Mouse (Mus musculus): ENCODE results near the gene Shroom3.

Shroom3 gene

DNA sequence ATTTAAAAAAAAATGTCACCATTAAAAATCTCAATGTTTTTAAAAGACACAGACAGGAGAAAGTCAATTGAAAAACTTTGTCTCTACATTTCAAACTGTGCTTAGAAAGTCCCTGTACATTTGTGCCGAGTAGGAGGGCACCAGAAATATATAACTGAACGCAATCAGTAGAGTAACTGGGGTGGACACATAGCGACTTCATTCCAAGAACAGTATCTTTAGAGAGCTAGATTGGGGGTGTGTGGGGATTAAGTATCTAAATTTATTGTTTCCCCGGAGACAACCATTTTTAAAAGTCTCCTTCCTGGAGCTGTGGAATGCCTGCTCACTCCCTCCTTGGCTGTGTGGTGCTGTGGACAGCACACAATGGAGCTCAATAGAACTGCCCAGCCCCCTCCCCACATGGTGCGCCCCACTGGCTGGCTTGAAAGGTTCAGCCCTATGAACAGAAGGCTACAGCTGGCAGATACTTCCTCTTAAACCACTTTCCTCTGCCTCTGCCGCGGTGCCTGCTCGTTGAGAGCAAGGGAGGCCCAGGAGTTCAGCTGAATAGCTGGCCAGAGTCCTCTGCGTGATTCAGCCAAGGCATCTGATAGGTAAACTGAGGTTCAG lies 127.8 kb downstream of the Shroom3 start:
- DNase-seq = no peak

DNA sequence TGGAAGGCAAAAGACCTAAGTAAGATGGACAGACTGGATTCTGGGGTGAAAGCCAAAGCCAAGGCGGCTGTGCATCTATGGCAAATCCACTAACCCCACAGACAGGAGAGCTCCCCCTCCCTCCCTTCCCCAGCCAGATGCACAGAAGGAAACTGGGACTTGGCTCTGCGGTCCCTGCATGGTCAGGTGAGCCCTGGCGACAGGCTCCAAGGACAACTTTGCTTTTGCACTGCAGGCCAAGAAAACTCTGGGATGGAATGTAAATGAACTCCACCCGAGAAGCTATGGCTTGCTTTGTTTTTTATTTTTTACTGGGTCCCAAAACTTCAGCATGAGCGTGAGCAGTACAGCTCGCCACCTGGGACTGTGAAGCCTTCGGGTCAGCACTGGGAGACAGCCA lies 128.5 kb downstream of the Shroom3 start:
- DNase-seq = peak; percentile 63

DNA sequence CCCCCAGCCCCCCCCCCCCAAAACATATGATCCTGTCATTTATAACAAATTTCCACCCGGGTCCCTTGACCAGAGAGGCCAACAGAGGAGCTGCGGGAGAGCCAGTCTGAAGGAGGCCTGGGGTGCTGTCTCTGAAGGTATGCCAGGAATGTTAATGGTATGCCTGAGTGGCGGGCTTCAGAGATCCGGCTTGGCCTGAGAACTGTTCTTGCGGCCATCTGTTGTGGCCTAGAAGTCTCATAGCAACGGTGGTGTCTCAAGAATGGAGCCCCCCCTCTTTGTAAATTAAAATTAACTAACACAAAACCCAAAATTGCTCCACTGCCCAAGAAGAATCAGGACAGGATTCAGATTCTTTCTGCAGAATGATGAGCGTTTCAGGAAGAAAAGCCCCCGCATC lies 129.7 kb downstream of the Shroom3 start:
- DNase-seq = peak; percentile 71

GRCm38 (mm10) chr5:92813562-92813961 lies 130.3 kb downstream of the Shroom3 start:
- DNase-seq = no peak

DNA sequence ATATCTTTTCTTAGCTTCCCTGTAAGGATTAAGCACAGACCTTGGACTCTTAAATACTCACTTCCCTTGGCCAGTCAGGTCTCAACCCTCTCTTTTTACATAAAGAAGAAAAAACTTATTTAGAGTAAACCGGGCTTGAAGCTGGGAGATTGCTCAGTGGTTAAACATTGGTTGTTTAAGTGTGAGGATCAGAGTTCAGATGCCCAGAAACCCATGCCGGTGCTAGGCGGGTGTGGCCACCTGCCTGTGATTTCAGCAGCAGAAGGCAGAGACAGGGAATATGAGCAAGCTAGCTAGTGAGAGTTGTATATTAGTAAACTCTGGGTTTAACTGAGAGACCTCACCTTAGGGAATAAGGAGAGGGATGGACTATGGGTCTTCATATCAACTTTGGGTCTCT lies 131.4 kb downstream of the Shroom3 start:
- DNase-seq = no peak

GRCm38 (mm10) chr5:92817122-92817822 lies 134.0 kb downstream of the Shroom3 start:
- no peak for DNase-seq

GRCm38 (mm10) chr5:92821370-92821769 lies 138.1 kb downstream of the Shroom3 start:
- no peak for DNase-seq

- DNase-seq = no peak
Observed at GRCm38 (mm10) chr5:92823495-92823894, 140.3 kb downstream of the Shroom3 start.

DNA sequence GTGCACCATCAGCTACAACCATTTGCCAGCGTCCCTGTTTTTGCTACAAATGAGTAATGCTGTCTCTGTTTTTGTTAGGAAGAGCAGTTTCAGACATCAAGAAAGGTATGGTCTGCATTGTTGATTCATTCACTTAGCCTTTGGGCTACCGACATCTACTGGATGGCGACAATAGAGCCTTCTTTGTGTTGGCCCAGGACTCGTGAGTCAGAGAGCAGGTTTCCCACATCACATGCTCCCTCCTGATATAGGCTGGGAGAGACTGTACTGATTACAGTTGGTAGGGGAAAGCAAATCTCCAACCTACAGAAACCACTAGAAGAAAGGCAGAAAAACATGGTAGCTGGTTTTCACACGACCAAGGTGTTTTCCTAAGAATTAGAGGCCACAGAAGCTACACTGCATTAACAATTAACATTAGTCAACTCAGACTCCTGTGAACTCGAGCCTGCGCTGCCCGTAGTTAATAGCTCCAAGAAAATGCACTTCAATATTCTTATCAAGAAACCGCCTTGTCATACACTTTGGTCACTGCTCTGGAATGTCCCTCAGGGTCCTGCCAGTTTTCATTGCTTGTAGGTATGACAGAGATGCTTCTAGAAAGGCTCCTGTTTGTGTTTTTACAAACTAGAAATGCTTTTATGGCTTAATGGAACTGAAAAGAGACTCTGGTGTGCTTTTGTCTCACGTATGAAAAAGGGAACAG lies 141.2 kb downstream of the Shroom3 start:
- no peak for DNase-seq

GRCm38 (mm10) chr5:92830391-92830790 lies 147.2 kb downstream of the Shroom3 start:
- no peak for DNase-seq

DNA sequence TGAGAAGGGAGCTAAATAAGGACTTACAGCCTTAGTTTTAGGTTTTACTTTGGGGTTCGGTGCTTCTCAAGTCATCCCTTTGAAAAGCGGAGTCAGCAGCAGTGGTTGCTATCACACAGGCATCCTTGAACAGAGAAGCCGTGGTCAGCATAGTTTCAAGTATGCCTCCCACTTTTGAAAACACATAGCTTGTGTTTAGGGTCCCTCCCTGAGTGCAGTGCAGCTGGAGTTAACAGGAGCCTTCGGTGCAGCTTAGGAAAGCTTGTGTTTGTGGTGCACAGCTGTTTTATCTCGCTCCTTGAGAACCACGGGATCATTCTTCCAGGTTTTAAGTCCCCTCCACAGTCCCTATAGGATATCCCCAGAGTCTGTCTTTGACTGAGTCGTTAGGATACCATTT lies 151.3 kb downstream of the Shroom3 start:
- DNase-seq = no peak

- DNase-seq = no peak
Observed at GRCm38 (mm10) chr5:92837311-92837710, 154.1 kb downstream of the Shroom3 start.

DNA sequence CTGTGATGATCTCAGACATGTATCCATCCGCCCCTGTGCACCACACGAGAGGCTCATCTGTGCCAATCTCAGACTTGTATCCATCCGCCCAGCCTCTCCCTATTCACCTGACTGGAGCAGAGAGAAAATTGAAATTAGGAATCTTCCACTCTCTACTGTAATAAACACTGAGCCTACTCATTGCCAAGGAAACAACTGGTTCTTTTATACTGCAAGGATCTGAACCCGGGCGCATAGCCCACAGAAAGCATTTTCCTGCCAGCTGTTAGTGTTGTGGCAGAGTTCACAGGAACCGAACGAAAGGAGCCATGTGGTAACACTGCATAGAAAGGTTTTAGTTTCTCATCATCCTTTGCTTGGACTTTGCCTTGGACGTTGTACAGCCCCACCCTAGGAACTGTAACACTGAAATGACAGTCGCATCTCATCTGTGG lies 155.1 kb downstream of the Shroom3 start:
- DNase-seq = no peak

- no peak for DNase-seq
Observed at GRCm38 (mm10) chr5:92839314-92839713, 156.1 kb downstream of the Shroom3 start.

- DNase-seq = peak; percentile 52
Observed at GRCm38 (mm10) chr5:92841474-92841873, 158.2 kb downstream of the Shroom3 start.

GRCm38 (mm10) chr5:92842417-92842816 lies 159.2 kb downstream of the Shroom3 start:
- DNase-seq = no peak

DNA sequence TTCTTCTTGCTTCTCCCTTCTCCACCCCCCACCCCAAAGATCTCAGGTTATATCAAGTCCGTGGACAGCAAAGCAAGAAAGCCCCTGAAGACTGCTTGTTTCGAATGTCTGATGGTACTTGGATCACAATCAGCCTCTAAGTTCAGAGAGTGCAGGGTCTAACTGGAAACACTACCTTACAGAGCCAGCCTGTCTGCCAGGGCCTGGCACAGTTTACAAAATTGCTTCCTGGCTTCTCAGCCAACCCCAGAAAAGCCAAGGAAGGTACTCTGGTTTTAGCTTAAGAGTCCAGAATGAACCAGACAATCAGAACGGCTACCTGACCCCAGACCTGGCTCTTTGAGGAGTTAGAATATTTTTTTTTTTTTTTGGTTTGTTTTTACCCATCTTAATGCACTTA lies 159.6 kb downstream of the Shroom3 start:
- no peak for DNase-seq

DNA sequence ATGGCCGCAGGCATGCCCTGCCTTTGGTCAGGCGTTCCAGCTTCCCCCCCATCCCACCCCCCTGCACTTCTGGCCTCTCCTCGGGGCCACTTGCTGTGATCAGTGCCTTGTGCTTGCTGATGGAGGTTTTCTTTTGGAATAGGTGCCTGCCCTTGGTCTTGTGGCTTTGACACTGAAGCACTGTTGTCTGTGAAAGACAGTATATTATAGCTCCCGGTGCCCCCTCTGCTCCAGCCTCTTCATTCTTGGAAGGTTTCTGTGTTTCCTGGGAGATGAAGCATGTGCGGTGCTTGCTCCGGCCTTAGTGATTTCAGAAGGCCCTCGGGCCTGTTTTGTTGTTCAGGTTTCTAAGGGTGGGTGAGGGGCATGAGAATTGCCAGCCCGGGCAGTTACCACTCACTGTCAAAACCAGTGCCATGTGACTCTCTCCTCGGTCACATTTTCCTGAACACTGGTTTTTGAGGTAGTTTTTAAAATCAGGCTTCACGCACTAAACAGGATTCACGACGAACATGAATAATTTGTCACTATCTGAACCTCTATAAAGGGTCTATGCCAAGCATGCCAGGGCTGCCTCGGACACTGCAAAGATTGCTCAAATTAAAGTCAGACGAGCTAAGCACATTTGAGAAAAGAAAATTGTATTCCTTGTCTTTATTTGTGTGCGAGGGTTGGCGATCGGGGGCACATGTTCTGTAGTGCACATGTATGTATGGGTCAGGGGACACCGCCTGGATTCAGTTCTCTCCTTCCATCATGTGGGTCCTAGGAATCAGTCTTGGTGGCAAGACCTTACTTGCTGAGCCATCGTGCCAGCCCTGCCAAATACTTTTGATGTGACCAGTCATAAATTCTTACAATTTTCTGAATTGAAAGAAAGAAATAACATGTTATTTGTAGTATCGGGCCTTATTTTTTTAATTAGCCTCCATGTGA lies 160.9 kb downstream of the Shroom3 start:
- DNase-seq = no peak

GRCm38 (mm10) chr5:92849743-92850142 lies 166.5 kb downstream of the Shroom3 start:
- no peak for DNase-seq

DNA sequence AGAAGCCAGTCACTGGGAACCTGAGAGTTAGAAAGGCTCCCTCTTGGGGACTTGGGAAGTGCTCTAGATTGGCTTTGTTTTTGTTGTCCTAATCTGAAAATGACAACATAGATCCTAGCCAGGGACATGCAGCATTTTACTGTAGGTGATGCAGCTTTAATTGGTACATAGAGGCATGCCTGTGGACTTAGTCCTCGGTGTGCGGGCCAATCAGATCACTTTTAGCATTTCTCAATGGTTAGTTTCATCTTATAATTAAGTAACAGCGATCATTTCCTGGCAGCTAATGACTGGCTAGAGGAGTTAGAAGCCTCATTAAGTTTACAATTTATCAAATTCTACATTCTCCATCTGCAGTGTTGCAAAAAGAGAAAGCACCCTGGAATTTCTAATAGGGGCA lies 167.7 kb downstream of the Shroom3 start:
- no peak for DNase-seq

- DNase-seq = no peak
Observed at GRCm38 (mm10) chr5:92854983-92855382, 171.7 kb downstream of the Shroom3 start.

DNA sequence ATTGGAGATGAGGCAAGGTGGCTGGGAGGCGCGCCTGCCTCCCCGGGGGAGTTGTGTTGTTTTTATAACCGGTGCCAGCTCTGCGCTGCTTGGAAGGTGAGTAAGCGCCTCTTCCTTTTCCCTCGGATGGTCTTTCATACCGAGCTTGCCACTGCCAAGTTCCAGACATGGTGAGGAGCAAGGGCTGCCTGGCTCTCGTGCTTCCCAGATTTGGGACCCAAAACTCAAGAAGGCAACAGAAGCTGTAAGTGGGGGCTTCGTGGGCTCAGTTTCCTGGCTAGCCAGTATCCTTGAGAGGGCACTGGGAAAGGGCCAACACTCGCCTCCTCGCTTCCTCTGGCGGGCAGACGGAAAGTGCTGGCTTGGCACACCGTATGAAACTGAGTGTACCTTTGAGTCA lies 173.1 kb downstream of the Shroom3 start:
- DNase-seq = peak; percentile 46

- DNase-seq = no peak
Observed at GRCm38 (mm10) chr5:92857177-92857576, 173.9 kb downstream of the Shroom3 start.

All from kidney, adult 11 months (tissue).